Mouse (Mus musculus): ENCODE measurements at regions not wholly inside any gene's neighbourhood (a gene's known extent, or its start where the extent isn't known, plus 50 kb on each side); places are given as distances from the start of the nearest gene placed in this dataset.

GRCm38 (mm10) chr3:51151104-51151503 lies 73.1 kb upstream of the Noct start:
- no peak for DNase-seq

DNA sequence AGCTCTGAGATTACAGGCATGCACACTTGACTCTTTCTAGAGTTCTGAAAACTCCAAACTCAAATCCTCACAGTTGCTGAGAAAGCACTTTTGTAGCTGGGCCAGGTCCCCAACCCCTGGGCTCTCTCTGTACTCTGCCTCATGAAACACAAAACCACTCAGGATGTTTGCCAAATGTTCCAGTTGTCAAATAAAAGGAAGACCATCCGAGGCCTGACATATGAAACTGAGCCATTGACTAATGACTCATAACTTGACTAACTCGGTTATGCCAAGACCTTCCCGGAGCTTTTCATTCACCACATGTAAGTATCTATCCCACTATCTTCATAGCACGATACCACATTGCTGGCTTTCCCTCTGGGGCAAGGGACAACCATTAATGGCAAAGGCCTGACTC lies 68.6 kb upstream of the Noct start:
- DNase-seq, result no peak

DNA sequence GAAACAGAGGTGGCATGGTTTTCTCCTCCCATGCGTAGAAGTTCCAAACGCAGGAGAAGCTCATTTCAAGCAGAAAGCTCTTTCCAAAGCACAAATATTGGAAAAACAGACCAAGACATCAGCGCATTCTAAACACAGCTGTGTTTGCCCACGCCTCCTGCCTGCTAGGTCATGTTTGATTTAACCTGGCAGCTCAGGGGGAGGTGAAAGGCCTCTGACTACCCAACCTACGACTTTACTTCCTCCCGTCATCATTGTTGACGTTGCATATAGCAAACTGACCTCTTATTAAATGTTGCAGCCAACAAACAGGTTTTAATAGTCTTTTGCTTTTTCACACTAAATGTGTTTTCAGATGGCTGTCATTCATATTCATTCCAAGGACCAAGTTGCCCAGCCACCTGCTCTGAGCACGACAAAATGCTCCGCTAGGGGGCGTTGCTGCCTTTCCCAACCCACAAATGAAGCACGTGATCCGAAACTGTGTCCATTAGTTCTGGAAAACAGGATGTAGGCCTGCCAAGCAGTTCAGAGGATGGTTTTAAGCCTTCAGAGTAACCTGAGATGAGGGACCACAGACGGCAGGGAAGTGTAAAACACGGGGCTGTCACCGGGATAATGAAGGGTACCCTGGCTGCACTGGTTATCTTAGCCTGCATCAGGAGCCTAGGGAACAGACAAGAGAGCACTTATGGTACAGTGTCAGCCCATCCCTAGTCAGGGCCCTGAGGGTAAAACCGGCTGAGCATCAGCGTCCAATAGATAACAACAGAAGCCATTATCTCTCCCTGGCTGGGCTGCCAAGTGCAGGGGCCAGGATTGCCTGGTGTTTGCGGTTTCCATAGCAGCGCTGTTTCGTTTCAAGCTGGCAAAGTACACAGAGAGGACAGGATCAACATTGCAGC lies 67.6 kb upstream of the Noct start:
- no peak for DNase-seq

- DNase-seq, result no peak
Observed at GRCm38 (mm10) chr3:51157291-51157650, 67.0 kb upstream of the Noct start.

DNA sequence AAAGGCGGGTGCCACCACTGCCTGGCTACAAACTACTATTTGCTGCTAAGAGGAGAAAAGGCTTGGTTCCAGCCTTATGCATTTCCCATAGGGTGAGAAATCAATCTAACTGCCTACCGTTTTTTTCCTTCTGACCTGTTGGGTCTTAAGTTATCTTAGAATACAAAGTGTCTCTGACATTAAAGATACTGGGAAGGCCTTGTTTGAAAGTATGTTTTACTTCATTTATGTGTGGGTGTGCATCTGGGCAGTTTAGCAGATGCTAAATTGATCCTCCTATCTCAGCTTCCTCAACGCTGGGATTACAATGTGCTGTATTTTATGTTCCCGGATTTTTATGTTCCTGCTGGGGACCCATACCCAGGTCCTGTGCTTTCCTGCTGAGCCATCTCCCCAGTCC lies 65.8 kb upstream of the Noct start:
- no peak for DNase-seq

DNA sequence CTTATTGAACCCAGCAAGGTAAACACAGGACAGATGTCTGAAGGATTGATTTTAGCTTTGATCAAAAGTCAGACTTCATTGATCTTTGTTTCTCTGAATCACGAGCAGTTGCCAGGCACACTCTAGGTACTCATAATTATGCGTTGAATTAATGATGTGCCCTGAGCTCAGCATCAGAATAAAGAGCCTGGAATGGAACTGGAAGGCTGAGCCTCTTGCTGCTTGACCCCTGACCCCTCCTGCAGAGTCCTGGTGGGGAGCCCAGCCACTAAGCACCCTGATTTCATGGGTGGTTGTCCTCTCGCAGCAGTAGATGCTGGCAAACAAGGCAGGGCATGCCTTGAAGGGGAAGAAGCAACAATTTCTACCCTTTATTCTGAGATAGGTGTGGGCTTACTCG lies 64.9 kb upstream of the Noct start:
- no peak for DNase-seq

DNA sequence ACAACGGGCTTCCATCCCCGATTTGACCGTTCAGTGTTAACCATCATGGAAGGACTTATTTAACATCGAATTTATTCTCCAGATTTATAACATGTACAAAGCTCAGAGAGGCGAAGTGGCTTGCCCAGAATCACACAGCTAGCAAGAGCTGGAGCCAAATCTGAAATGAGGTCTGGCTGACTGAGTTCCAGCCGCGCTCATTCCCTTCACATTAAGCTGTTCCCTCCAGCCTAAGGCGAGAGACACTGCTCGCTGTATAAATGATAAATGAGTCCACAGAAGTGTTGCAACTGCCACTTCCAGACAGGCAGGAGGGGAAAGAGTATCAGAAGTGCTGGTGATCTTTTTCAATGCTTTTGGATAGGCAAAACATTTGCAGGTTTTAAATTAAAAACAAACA lies 64.4 kb upstream of the Noct start:
- DNase-seq, result no peak

GRCm38 (mm10) chr3:51160625-51161024 lies 63.6 kb upstream of the Noct start:
- DNase-seq, result no peak

GRCm38 (mm10) chr3:51169150-51169925 lies 54.9 kb upstream of the Noct start:
- DNase-seq, result no peak

GRCm38 (mm10) chr3:51170225-51170852 lies 53.9 kb upstream of the Noct start:
- DNase-seq, result peak; percentile 80
